Mouse (Mus musculus) monocyte, adult 2 months (primary cell): Measurements from ENCODE around the gene Sh3bp2.
A peak's percentile ranks its signal among the peaks of the same experiment; 100 is the strongest.
"Not testable (repeated sequence)": the region's sequence is repeated elsewhere in the genome, so short reads cannot be mapped to it uniquely, and the experiment has no call there.

Experiments used
- DNase-seq, 2 experiments: peaks; one replicate each; pipeline ENCODE4 v3.0.0; 2022; ENCODE audit warnings: low spot score in 2 of 2, low read depth in 1 of 2

Gene Sh3bp2

DNA sequence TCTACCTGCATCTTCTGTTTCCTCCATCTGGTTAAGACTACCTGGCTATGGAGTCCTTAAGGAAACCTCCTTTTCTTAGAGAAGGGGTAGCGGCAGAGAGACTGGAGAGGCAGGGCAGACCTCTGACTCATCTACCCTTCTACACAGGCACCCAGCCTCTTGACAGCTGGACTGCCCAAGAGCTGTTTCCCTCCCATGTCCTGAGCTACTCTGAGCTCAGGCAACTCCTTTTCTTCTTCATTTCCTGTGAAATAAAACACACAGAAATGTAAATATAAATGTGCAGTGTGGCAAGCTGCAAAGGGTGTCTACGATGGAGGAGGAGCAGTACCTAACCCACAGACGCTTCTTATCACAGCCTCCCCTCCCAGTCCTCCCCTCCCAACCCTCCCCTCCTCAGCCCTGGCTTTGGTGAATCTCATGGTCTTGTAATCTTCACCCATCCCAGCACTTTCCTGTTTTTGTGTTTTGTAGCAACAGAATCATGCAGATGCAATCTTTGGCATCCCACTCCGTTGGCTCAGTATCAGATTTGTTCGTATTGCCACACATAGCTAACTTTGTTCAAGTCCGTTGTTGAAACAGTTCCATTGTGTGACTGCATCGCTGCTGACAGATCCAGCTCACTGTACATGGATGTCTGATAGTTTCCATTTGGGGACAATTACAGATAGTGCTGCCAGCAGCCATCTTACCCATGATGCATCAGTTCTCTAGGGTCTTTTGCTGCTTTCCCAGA, 40.1 kb downstream of the Sh3bp2 start:
- DNase-seq, result no peak

DNA sequence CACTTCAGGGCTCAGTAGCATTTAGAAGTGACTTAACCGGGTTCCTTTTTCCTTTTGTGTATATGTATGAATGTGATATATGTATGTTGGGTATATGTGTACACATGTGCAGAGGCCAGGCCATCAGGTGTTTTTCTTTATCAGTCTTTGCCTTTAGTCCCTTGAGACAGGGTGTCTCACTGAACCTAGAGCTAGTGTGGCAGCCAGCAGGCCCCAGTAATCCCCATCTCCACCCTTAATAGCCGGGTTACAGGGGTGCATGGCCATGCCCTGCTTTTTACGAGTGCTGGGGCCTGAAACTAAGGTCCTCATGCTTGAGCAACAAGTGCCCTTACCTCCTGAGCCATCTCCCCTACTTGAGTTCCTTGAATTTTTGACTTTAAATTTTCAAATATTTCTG, 45.9 kb downstream of the Sh3bp2 start:
- no peak for DNase-seq

DNA sequence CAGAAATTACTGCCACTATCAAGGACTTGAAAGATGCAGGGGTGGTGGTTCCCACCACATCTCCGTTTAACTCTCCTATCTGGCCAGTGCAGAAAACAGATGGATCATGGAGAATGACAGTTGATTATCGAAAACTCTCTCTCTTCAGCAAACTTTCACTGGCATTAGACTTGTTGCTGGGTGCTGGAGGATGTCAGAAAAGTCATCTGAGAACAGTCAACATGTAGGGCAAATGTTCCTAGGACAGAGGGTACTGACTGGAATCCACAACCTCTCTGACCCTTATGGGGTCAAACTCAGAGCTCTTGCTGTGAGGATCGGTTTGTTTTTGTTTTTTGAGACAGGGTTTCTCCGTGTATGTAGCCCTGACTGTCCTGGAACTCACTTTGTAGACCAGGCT, 46.9 kb downstream of the Sh3bp2 start:
- not testable (repeated sequence) for DNase-seq

DNA sequence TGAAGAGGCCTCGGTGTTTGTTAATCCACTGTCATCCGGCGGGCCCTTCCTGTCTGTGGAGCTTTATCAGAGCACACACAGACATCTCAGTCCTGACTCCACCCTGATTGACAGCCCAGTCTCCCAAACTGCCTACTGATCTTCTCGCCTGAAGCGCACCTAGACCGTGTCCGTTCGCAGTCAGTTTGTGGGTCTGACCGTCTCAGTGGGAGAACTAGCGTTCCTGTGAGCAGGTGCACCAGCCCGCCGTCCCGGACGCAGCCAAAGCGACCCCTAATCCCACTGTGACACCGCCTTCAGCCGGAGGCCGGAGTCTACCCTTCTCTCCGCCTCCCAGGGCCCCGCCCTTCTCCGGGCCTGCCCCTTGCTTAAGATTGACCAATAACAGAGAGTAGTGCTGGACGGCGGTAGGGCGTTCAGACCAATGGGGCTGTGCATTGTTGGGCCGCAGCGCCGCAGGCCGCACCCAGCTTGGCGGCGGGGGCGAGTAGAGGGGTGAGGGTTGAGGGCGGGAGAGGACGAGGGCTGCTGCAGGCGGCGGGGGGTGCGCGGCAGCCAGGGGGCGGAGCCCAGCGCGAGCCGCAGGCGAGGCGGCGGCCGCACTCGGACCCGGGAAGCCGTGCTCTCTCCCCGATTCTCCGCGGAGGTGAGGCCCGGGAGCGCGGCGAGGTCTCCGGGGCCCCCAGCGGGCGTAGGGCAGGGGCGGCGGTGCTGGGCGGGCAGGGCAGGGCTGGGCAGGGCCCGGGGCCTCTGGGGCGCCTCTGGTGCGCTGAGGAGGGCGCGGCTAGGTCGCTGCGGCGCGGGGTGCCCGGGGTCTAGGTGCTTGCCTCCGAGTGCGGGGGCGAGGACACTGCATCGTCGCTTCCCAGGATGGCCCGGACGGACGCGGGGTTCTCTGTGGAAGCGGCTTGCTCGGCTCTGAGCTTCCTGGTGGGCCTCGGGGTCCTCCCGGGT, 47.9 kb downstream of the Sh3bp2 start, which contains the start of gene Add1:
TSS of gene Add1 (plus strand) at position 397 of the 954 bp plus-strand sequence.
- peak; percentile 81 to 89 for DNase-seq

DNA sequence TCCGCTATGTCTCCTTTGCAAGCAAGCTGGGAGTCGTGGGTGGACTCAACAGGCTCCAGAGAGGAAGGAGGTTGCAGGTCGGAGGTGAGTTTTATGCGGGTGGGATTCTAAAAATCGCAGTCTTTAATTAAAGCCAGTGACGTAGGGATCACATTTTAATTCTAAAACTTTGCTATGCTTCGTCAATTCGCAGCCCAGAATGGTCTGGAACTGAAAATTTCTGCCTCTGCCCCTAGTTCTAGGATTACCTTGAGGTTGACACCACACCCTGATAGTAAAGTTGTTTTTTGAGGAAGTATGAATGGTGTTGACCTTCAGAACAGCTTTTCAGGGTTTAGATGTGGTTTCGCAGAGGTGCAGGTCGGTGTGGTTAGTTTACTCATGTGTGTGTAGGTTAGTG, 49.1 kb downstream of the Sh3bp2 start:
- DNase-seq, result no peak

DNA sequence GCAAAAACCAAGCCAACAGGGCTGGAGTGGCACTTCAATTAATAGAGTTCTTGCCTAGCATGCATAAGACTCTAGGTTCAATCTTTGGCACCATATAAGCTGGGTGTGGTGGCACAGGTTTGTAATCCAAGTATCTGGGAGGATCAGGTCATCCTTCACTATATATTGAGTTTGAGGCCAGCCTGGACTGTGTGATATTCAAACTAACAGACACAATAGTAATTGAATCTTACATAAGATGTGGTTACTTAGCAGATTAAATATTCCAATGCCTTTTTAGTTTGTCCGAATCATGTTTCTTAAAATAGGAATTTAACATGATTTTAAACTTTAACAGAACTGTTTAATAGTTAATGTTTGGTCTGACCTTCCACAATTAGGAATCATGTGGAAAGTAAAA, 50.6 kb downstream of the Sh3bp2 start:
- no peak for DNase-seq

DNA sequence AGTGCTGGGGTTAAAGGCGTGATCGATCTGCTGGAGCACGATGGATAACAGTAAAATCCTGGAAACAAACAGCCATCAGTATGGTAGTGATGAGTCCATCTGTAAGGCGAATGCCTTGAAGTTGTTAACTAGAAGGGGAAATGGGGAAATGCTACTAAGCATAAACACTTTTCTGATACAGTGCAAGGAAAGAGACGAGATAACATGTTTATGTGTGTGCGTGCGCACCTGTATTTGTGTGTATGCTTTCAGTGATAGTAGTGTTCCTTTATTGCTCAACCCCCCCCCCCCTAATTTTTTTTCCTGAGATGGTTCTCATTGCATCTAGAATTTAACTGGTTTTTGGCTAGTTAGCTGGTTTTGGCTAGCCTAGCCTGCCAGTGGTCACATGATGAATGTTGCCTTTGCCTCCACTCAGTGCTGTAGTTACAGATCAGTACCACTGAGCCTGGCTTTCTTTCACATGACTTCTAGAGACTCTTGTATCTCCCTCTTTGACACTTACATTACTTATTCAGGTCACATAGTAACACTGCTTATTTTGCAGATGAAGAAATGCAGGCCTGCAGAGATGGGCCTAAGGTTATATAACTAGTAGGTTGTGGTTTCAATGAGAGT, 52.5 kb downstream of the Sh3bp2 start:
- no peak for DNase-seq

DNA sequence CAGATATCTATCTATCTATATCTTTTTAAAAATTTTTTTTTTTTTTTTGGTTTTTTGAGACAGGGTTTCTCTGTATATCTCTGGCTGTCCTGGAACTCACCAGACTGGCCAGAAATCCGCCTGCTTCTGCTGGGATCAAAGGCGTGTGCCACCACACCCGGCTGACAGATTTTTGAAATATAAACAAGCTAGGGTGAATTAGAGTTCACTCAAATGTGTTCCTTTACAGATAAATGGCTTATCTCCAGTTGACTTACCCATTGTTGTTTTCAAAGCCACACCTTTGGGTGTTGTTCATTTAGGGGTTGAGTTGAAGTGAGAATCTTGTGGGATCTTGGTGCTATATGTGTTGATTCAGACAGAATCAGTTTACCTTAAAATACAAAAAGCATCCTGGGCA, 53.7 kb downstream of the Sh3bp2 start:
- DNase-seq, result no peak

DNA sequence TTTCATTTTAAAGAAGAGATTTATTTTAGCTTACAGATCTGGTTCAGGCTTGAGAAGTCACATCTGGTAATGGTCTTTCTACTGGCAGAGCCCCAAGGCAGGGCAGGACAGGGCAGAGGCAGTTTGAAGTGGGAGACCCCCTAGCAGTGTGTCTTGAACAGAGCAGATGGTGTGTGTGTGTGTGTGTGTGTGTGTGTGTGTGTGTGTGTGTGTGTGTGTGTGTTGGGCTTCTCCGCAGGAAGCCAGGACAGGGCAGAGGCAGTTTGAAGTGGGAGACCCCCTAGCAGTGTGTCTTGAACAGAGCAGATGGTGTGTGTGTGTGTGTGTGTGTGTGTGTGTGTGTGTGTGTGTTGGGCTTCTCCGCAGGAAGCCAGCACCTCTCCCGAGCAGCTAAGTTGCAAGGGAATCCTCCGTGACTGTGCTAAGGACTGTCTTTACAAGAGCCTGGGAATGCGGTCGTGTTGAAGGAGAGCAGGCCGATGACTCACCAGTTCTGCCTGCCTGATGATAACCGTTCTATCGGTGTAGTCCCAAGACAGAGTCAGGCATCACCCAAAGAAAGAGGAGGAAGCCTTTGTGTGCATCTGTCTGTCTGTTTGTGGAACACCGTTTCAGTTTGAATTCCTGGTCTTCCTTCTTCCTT, 56.2 kb downstream of the Sh3bp2 start:
- not testable (repeated sequence) for DNase-seq

DNA sequence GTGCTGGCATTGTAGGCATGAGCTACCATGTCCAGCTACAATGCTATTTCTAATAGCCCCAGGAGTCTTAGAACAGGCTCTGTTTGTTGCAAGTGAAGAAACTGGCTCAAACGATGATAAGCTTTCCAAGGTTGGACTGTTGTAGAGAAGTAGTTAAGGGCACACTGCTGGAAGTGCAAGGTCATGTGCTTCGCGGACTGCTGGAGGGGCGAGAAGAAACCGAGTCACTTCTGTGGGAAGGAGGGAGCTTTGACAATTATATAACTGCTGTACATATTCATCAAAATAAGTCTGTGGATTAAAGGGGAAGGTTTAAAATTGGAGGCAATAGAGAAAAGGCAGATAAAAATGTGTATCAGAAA, 56.7 kb downstream of the Sh3bp2 start:
- DNase-seq, result no peak

DNA sequence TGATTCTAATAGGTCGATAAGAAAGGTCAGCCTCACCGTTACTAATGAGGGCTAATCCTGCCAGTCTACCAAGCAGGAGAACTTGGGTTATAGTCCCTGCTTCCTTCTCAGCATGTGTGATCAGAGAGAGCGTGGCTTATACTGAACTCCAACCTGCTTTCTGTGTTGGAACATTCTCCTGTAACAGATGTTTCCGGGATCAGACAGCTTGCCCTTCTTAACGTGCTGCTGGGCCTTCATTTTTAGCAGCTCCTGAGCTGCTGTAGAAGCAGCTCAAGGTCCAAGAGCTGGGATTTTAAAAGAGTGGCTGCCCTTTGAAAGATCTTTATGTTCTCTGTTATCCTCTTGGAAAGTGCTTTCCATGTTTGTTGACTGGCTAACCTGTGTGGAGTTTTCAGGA, 59.6 kb downstream of the Sh3bp2 start:
- DNase-seq, result no peak

DNA sequence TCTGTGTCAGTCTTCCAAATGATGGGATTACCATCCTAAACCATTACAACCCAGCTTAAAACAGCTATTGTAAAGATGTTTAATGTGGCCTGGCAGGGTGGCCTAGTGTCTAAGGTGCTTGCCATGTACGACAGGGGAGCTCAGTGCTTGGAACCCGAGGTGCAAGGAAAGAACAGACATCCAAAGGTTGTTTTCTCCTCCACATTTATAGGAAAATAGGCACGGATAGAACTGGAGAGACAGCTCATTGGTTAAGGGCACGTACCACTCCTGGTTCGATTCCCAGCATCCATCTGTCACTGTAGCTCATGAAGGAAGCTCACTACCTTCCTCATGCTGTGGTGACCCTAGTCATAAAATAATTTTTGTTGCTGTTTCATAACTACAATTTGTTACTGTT, 62.2 kb downstream of the Sh3bp2 start:
- DNase-seq, result no peak

DNA sequence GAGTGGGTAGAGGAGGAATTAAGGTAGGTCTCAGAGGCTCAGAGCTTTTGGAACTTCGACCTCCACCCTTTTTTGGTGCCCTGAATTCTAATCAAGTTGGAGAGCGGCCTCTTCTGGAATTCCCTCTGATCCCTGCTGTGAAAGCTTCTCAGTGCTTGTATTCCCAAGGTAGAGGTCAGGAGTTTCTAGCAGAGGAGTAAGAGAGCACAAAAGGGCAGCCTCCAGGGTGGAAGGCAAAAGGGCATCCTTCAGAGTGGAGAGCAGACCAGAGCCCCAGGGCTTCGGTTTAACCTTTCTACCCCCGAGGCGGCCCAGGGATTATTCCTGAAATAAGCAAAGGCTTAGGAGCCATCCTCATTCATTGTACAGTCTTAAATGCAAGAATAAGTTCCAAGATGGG, 64.4 kb downstream of the Sh3bp2 start:
- no peak for DNase-seq

DNA sequence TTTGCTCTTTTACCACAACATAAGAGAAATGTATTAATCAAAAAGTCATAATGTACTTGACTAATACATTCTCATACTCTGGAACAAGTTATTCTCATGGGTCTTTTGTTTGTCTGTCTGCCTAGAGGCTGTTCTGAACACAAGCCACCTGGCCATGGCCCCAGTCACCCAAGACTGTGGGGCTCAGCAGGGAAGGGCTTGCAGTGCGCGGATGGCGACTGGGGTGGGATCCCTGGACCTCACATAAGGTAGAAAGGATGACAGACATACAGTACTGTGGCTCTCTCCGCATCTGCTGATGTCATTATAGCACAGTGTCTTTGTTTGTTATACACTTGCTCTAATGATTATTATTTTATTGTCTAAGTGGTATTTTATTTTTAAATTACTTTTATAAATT, 65.1 kb downstream of the Sh3bp2 start:
- no peak for DNase-seq

DNA sequence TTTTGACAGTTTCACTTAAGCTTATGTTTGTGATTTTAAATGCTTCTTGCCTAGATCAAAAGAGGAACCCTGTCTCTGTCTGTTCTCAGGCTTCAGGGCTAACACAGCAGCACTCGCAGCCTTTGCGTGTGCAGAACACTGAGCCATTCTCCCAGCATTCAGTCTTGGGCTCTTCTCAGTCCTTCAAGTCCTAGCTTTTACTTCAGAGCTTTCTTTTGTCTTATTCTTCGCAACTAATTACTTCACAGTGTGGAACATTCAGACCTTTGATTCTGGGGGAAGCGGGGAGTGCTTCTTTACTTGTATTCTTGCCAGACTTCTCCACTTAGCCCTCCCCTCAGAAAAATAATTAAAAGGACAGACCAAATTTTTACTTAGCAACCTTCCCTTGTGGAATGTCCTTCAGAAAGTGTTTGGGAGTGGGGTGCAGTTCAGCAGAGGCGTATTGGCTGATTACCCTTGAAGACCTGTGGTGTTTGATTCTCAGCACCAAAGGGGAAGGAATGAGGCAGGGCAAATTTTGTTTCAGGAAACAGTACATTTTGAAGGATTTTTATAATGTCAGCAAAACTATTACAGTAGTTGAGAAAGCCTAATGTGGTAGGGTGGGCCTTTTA, 65.9 kb downstream of the Sh3bp2 start:
- DNase-seq, result no peak

DNA sequence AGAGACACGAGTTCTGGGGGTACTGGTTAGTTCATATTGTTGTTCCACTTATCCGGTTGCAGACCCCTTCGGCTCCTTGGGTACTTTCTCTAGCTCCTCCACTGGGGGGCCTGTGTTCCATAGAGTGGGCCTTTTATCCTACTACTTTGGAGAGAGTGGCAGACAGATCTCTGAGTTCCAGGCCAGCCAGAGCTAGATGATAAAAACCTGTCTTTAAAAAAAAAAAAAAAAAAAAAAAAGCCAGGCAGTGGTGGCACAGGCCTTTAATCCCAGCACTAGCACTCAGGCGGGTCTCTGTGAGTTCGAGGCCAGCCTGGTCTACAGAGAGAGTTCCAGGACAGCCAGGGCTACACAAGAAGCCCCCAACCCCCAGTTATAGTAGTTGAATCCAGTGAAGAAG, 66.6 kb downstream of the Sh3bp2 start:
- not testable (repeated sequence) for DNase-seq

DNA sequence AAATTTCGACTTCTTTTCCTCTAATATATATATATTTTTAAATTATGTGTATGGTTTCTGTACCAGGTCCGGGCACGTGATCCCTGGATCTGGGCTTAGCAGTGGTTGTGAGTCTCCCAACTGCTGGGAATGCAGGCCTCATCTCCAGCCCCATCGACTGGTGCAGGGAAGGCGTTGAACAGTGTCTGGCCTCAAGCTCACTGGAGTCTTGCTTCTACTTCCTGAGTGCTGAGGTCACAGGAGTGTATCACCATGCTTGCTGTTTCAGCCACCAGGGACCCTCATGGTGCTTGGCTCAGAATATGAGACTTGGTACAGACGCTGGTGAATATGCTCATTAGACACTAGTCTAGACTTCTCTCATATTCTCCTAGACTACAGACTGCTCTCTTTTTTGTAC, 67.0 kb downstream of the Sh3bp2 start:
- DNase-seq, result no peak

DNA sequence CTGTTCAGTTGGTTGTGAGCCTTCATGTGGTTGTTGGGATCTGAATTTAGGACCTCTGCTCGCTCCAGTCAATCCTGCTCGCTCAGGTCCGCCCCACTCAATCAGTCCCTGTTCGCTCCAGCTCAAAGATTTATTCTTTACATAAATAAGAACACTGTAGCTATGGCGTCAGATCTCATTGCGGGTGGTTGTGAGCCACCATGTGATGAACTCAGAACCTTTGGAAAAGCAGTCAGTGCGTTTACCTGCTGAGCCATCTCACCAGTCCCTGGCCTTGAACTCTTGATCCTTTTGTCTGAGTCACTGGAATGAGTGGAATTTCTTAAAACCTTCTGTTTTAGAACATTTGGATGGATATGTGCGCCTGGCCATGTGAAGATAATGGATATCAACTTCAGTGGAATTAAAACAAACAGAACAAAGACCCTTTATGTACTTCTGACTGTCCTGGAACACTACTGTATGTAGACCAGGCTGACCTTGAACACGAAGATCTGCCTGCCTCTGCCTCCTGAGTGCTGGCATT, 67.6 kb downstream of the Sh3bp2 start:
- DNase-seq, result no peak

DNA sequence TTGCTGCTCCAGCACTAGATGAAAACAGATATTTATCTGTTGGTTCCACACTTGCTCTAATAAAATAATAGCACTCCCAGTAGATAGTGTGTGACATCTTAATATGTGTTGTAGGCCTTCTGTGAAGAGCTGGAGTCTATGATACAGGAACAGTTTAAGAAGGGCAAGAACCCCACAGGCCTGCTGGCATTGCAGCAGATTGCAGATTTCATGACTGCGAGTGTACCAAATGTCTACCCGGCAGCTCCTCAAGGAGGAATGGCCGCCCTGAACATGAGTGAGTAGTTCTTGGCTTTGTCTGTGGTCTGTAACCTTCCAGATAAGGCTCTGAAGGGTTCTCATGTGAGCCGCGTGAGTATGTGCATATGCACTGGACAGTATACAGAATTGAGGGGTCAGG, 78.9 kb downstream of the Sh3bp2 start:
- no peak for DNase-seq

DNA sequence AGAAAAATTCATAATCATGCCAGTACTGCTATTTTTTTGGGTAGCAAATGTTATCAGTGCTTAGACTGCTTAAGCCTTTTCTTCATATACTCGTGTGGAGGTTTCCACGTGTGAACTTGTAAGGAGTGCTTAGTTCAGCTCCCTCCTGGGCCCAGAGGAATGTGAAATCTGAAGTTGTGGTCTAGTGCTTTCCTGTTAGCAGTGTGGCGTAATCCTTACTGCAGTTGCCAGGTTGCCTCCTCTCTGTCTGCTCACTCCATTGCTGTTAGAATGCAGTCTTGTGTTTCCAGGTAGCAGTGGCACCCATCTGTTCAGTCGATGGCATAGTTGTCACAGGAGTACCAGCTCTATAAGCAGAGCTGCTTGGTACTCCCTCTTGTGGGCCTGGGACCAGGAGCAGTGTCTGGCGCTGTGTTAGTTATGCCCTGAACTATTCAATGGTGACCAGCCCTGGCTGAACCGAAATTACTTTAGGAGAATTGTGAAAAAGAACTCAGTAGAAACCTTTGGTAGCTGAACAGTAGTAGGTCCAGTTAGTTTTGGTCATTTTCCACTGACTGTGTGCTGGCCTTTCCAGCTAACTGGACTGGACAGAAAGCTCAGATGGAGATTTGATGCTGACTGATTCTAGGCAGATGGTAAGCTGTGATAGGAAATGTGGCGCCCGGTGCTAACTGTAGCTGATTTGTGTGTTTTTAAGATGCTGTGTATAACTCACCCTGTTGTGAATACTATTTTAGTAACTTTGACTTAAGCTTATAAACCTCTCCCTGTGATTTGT, 81.7 kb downstream of the Sh3bp2 start:
- DNase-seq, result no peak
